Mouse (Mus musculus) R1 (cell line): Measurements from ENCODE around the gene Tgif2.
"Not testable (repeated sequence)": the region's sequence is repeated elsewhere in the genome, so short reads cannot be mapped to it uniquely, and the experiment has no call there.

Experiments used
- DNase-seq: peaks from one replicate; pipeline ENCODE4 v3.0.0-alpha.2; 2018; ENCODE audit warnings: low read depth, low spot score

Tgif2 gene

DNA sequence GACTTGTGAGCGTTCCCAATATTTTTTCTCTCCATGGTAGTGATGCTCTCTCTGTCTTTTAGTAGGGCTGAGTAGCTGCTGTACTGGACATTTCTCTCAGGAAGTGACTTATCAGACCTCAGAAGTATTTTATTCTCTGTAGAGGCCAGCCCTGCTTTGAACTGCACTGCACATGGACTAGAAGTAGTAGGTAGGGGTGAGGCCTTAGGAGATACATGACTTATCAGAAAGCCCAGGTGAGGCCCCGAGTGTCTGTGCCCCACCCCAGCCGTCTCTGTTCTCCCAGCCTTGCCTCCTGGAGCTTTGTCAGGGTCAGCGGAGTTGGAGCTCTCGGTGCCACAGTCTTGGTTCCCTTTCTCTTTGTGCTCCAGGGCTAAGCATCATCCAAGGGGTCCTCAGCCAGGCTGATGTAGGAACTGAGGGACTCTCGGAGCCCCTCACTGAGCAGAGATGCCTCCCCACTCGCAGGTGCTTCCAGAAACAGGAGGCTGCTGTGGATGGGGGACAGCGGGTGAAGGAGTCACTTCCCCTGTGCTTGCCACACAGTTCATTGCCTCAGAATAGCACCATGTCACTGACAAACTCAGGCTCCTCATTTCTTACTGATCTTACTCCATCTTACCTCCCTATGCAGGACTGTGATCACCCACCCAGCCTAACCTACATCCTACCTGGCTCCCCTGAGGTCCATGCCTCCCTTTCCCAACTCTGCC, 34.4 kb downstream of the Tgif2 start:
- no peak for DNase-seq

DNA sequence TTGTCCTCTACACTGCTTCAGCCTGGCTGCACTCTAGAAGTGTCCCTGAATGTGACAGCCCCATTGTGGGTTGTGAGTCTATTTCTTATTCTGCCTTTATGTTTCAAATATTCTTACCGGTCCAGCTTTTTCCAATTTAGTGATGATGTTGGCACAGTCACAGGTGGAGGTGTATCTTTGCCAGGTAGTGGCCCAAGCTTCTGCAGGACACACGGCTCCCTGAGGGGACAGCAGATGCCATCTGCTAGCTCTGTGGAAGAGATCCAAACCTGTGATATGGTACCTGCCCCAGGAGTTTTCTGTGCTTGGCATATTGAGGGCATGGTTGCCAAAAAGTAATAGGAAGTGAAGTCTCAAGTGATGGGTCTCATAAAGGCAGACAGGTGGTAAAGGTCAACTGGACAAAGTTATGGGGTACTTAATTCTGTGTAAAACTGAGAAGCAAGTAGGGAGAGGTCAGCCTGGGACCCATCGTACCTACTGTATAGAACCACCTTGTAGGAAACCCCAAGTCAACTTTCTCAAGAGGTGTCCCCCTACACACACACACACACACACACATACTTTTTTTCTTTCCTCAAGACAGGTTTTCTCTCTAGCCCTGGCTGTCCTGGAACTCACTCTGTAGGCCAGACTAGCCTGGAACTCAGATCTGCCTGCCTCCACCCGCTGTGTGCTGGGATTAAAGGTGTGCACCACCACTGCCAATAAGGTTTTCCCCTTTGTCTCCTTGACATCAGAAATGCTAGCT, 35.1 kb downstream of the Tgif2 start:
- DNase-seq, result no peak

- DNase-seq, result no peak
These were observed 37.9 kb downstream of the Tgif2 start for GRCm38 (mm10) chr2:156877726-156878125.

- DNase-seq, result no peak
These were observed 39.7 kb downstream of the Tgif2 start for GRCm38 (mm10) chr2:156879541-156879940.

DNA sequence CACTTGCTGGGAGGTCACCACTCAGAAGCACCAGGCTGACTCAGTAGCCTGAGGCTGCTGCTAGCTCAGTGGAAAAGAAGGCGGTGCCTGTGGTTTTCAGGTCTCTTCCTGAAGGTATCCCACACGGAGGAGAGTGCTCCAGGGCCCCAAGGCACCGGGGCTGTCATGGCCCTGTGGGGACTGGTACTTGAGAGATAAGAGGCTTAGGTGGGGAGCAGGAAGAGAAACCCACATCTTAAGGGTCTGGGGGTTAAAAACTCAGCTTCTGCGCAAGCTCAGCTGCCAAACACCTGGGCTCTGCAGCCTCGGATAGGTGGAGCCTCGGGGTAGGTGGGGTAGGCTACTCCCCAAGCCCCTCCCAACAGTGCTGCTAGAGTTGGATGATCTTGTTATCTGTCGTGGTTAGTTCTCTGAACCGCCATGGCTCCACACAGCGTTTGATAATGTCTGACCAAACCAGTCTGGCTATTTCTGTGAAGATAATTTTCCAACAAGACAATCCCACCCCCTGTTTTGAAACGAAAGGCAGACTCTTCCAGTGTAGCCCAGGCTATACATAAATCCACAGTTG, 42.7 kb downstream of the Tgif2 start:
- DNase-seq, result peak; percentile 48

DNA sequence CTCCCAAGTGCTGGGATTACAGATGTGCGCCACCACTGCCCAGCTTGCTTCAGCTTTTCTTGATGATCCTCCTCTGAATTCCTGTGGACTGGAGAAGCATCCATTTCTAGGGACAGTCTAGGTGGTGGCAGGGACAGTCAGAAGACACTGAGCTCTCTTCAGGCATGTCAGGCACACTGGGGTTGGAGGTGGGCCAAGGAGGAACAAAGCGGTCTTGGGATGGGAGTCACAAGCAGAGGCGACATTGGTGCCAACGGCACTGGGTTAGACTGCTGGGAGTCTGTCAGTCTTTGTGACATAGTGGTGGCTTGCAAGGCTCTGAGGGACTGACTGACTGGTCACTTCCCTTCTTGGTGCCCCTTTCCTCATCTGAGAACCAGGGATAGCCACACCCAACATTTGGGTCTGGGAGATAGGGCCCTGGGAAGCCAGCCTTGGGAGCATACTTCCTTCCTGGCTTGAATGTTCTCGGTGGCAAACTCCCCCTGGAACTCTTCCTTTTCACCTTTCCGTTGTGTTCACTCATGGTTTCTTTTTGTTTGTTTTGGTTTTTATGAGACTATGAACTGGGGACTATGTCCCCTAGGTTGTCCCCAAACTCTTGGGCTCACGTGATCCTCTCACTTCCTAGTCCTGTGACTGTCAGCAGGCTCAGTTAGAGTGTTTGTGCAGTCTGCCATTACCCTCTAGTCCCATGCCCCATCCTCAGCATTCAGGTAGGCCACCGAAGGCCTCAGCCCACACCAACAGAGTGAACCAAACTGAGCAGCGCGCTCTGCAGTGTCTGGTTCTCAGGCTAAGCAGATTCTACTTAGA, 44.8 kb downstream of the Tgif2 start:
- no peak for DNase-seq

GRCm38 (mm10) chr2:156885666-156886065, 45.9 kb downstream of the Tgif2 start:
- DNase-seq, result not testable (repeated sequence)

DNA sequence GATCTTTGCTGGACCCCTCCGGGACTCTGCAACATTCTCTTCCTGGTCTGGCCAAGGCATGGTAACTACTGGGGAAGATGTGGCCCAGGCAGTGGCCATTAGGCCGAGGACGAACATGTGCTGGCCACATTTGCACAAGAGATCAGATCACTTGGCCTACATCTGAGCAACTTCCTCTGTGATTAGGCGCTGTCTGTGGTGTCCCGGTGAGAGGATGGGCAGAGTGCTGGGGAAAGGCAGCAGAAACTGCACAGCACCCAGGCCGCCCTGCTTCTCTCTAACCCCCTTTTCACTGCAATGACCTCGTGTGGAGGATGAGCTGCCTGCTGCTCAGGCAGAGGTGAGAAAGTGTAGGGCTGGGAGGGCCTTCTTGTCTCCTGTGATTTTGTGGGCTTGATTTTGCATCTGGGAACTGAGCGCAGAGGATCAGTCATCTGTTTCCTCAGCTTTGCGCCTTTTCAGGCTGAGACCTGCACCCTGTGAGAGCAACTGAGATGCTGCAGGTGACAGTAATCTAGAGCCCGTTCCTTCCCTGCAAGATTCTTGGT, 46.4 kb downstream of the Tgif2 start:
- DNase-seq, result no peak

DNA sequence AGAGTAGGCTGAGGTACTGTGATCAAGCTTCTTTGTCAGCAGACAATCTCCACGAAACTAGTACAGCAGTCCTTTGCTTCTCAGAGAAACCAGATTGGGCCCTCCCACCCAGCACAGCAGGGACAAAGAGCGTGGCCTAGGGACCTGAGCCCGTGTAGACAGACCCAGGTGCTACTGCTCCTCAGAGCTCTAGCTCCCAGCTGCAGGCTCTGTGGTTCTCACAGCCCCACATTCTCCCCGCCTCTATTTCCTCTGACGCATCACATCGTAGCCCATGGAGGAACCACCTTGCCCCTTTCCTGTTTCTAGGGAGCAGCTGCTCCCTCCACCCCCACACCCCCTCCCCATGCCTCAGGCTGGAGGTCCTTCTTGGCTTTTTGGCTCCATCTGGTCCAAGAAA, 47.2 kb downstream of the Tgif2 start, which contains the start of gene Sla2:
Gene Sla2 (minus strand): TSS at position 176 of the 400 bp plus-strand sequence.
- DNase-seq, result no peak

- no peak for DNase-seq
These were observed 48.7 kb downstream of the Tgif2 start for GRCm38 (mm10) chr2:156888490-156888889.

DNA sequence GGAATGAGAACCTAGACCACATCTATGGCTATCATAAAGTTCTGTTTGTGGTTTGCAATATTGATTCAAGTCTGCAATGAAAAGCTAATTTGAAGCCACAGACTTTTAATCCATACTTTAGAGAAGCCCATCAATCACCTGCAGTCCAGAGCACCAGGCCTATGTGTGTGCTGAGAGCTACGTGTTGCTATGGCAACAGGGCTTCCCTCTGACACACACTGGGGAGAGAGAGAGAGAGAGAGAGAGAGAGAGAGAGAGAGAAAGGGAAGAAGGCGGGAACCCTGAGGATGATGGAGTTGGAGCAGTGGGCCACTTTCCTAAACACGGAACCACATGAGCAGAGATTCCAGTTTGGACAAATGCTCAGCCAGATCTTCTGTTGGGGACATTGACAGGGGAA, 52.4 kb downstream of the Tgif2 start:
- DNase-seq, result peak; percentile 30

GRCm38 (mm10) chr2:156892821-156893220, 53.0 kb downstream of the Tgif2 start:
- no peak for DNase-seq

DNA sequence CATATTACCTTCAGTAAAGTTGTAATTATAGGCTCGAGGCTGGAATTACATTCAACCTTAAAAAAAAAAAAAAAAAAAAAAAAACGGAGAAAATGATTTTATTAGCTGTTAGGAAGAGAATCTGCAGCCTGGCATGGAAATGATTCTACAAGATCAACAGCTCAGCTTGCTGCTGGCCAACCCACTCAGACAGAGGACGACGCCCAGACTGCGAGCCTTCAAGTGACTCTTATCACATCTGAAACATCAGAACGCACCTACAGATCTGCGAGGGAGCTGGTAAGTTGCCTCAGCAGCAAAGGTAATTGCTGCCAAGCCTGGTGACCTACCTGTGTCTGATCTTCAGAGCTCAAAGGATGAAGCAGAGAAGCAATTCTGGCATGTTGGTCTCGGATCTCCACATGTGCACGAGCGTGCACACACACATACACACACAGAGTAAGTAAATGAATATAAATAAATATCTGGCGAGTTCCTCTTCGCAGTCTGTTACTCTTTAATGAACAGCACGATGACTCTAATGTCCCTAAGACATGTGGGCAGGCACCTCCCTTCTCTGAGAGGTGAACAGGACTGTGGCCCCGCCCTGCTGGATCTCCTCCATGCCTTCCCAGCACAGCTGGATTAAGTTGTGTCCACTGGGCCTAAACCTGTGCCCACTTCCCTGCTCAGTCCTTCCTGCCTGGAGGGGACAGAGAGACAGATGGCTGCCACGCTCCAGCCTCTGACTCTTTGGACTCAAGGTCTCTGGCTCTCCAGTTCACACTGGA, 54.9 kb downstream of the Tgif2 start:
- no peak for DNase-seq

GRCm38 (mm10) chr2:156896384-156896914, 56.6 kb downstream of the Tgif2 start:
- no peak for DNase-seq

DNA sequence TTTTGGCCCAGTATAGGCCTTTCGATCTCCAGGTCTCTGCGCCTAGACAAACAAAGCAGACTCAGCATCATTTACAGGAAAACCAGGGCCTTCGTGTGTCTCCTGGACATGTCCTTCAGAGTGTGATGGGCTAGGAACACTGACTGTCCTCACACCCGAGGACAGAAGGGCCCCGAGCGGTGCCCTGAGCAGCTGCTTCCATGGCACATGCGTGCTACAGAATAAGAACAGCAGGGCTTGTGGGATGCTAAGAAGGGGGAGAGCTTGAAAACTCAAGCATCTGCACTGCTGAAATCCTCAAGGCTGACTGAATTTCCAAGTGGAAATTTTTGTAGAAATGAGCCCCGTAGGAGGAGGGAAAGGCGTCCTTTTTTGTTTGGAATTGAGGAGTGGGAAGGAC, 57.2 kb downstream of the Tgif2 start:
- DNase-seq, result no peak

DNA sequence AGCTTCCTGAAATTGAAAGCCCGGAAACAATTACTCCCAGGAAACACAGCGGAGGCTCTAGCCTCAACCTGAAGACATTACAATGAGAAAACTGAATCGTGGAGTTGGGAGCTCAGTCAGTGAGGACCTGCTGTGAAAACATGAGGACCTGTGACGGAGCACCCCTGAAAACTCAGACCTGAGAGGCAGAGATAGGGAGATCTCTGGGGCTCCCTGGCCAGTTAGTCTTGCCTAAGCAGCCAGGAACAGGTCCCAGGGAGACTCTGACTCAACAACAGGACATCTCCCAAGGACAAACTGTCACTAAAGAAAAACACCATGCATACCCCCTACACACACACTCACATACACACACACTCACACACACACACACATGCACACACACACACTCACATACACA, 58.6 kb downstream of the Tgif2 start:
- DNase-seq, result no peak

DNA sequence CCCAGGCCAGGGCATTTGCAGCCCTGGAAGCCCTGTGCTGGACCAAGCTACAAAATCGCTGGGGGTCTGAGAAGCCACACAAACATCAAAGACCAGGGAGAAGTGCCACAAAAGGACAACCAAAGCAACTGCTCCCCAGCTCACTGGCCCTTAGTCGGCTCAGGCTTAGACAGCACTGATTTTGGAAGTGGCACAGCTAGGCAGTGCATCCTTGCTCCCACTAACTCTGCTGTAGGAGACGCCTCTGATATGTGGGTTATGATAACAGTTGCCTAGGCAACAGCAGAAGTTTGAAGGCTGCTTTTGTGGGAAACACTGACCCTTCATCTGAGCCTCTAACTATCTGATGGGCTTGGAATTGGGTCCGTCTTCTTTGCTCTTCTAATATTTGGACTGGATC, 59.4 kb downstream of the Tgif2 start:
- DNase-seq, result no peak

GRCm38 (mm10) chr2:156901344-156901743, 61.5 kb downstream of the Tgif2 start:
- DNase-seq, result no peak

DNA sequence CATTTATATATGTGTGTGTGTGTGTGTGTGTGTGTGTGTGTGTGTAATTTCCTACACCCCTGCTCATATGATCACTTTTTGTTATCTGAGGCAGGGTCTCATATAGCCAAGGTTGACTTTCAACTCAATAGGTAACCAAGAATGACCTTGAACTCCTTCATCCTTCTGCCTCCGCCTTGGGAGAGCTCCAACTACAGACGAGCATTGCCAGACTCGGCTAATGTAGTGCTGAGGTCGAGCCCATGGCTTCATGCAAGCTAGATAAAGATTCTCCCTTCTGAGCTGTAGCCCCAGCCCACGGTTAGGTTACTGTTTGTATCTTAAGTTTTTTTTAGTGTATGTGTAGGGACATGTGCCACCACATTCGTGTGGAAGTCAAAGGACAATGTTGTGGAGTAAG, 62.1 kb downstream of the Tgif2 start:
- DNase-seq, result no peak

GRCm38 (mm10) chr2:156902411-156902810, 62.6 kb downstream of the Tgif2 start:
- not testable (repeated sequence) for DNase-seq

DNA sequence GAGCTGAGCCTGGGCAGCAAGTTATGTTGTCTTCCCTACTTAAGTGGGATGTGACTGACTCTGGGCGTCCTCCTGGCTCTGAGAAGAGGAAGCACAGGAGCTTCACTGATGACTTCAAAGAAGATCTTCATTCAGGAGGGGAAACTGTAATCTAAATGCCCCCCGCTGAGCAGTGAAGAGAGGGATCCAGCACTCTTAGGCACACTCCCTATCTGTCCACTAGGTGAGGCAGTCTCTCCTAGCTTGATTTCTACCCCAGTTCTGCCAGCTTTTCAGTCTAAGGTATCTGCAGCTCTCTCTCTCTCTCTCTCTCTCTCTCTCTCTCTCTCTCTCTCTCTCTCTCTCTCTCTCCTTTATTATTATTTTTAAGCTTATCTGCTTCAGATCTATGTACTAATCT, 63.6 kb downstream of the Tgif2 start:
- peak; percentile 59 for DNase-seq
